ENCODE assay signal across 29 mouse cellular contexts in the genomic region with DNA sequence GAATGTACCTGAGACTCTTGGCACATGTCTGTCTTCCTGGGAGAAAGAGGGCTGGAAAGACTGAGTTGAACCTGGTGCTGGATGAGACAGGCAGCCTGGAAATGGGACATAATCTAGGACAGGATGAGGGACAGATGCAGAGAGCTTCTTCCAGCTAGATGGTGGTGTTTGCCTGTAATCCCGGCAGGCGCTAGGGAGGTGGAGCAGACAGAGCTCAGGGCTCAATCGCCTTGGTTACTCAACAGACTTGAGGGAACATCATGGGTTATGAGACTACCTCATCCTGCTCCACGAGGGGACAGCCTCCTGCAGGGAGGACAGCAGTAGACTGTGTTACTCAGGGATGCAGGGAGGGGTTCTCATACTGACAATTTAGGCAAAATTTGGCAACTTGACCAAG. TPM values are rescaled to one million over a fixed set of nuclear protein-coding genes. Genes with fewer than 3 reads are reported as not detected.
"Had no signal": no experiment of that assay in that cellular context is flagged by ENCODE, and none has a peak within 500 bp of the region (broad histone marks: within the 10 kb centered on the region; RNA-seq: fewer than 3 reads in every experiment).

No protein-coding gene starts in this region.

- ATAC-seq: hindbrain, postnatal 0 days; liver, embryonic 12.5 days had no signal

- DNase-seq: gastrocnemius, adult 2 months; gastrocnemius, postnatal 10 days; gastrocnemius, postnatal 25 days; heart, adult 18-20 months; heart, postnatal 10 days; heart, postnatal 4 days; kidney, adult 11 months; kidney, adult 2 months; kidney, adult 9 months; kidney, postnatal 14 days; kidney, postnatal 36 days; layer of hippocampus, postnatal 36 days; left cerebral cortex, postnatal 4 days had no signal

- H3K27ac ChIP-seq: gastrocnemius, adult 2 months; heart, embryonic 10.5 days; hindbrain, embryonic 10.5 days; hindbrain, embryonic 12.5 days; hindbrain, embryonic 15.5 days; hindbrain, postnatal 0 days; kidney, embryonic 15.5 days; kidney, postnatal 0 days; limb, embryonic 13.5 days; liver, embryonic 12.5 days; liver, embryonic 14.5 days had no signal

- H3K4me3 ChIP-seq: gastrocnemius, adult 2 months; heart, embryonic 10.5 days; heart, embryonic 12.5 days; hindbrain, embryonic 10.5 days; hindbrain, embryonic 12.5 days; hindbrain, embryonic 15.5 days; kidney, embryonic 15.5 days; limb, embryonic 13.5 days; limb, embryonic 15.5 days; liver, embryonic 12.5 days had no signal

RNA-seq across cellular contexts. Expression of a gene that starts 16.6 kb away (rescaled TPM):
- total RNA-seq: gastrocnemius, adult 2 months; gastrocnemius, postnatal 25 days; granulocyte monocyte progenitor cell, adult 5-6 weeks had no signal

RNA-seq across cellular contexts. Expression of a gene that starts 54.4 kb away (rescaled TPM):
- total RNA-seq: gastrocnemius, adult 2 months; gastrocnemius, postnatal 10 days; gastrocnemius, postnatal 25 days; gastrocnemius, postnatal 4 days; granulocyte monocyte progenitor cell, adult 5-6 weeks; heart, adult 18-20 months; heart, postnatal 25 days; liver, adult 2 months had no signal
